Mouse (Mus musculus): Measurements from ENCODE around the gene Mtpn. TPM values are rescaled to one million over a fixed set of nuclear protein-coding genes. Genes with fewer than 3 reads are reported as not detected.

Mtpn gene
- polyA plus RNA-seq, 1 experiment from 2014 or later = 93.1 TPM

DNA sequence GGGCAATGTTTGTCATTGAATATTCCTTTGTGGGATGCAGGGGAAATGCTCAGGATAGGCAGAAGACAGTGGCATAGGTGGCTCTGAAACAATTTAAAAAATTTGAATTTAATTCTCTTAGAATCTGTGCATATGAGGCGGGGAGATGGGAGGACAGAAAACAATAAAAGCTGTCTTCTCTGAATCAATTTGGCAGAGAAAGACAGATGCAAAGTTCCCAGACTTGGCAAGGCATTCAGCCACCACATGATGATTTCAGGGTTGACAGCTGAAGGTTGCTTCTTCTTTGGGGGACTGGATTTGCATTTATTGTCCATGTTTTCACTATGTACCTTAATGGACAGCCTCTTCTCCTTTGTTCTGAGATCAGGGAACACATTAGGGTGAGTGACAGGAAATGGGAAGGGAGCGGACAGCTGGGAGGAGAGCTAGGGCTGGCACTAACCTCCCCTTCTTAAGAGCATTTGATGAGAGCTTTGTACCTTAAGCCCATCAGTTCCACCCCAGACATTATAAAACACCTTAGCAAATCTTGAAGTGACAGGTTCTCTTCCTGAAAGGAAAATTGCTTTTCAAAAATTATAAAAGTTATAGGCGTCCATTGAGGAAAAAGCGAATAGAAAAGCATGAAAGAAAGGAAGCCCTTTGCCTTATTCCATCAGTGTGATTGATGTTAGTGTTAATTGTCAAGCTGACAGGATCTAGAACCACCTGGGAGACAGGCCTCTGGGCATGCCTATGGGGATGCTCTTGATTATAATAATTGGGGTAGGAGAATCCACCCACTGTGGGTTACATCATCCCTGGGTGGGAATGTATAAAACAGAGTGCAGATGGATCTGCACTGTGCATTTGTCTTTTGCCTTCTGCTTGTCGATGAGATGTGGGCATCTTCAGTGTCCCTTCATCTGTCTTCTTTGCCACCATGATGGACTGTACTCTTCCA is 76.0 kb downstream of the Mtpn start:
- Histone ChIP-seq H3K4me2 (no peak overlapping the region), H3K27ac (ENCODE audit: low read depth, low read length) (no peak overlapping the region), H3K27me3 (ENCODE audit: control insufficient read depth, insufficient read depth, low read length) (no peaks in the 10 kb centered on the region), H3K36me3 (ENCODE audit: control insufficient read depth, insufficient read depth, low read length) (no peaks in the 10 kb centered on the region), H3K4me1 (ENCODE audit: control insufficient read depth, insufficient read depth, low read length) (no peaks in the 10 kb centered on the region), H3K9me3 (replicated peaks; ENCODE audit: control insufficient read depth, low read length) (no peaks in the 10 kb centered on the region), H3K4me3 (ENCODE audit: low read depth, low read length) (no peak overlapping the region), H3K9ac (ENCODE audit: low read depth, low read length) (no peak overlapping the region)
- no peak for ATAC-seq (replicated peaks; ENCODE audit: insufficient number of reproducible peaks, low FRiP score, low TSS enrichment)
- WGBS (ENCODE audit: insufficient replicate concordance) = 75% methylated on average over 5 of the region's 5 CpGs

DNA sequence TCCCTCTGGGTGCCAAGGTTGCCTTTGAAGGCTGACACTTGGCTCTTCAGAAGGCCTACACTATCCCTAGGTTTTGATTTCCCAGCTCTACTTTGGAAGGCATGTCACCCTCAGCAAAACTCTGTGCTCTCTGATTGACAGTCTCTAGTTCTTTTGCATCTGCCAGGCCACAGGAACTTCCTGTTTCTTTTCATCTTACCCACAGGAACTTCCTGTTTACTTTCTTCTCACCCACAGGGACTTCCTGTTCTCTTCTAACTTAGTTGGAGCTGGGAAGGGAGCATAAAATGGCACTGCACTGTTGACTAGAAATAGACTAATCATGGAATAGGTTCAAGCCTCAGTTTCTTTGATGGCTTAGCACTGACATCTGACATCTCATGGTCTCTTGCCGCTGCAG is 77.2 kb downstream of the Mtpn start:
- H3K4me3 ChIP-seq (ENCODE audit: low read depth, low read length) = no peak overlapping the region
- no peaks in the 10 kb centered on the region for H3K4me1 ChIP-seq (ENCODE audit: control insufficient read depth, insufficient read depth, low read length)
- H3K9ac ChIP-seq (ENCODE audit: low read depth, low read length) = no peak overlapping the region
- ATAC-seq (replicated peaks; ENCODE audit: insufficient number of reproducible peaks, low FRiP score, low TSS enrichment) = no peak
- H3K36me3 ChIP-seq (ENCODE audit: control insufficient read depth, insufficient read depth, low read length) = no peaks in the 10 kb centered on the region
- no peak overlapping the region for H3K4me2 ChIP-seq
- H3K9me3 ChIP-seq (replicated peaks; ENCODE audit: control insufficient read depth, low read length) = no peaks in the 10 kb centered on the region
- no peaks in the 10 kb centered on the region for H3K27me3 ChIP-seq (ENCODE audit: control insufficient read depth, insufficient read depth, low read length)
- H3K27ac ChIP-seq (ENCODE audit: low read depth, low read length) = no peak overlapping the region
- WGBS (ENCODE audit: insufficient replicate concordance) = 81% methylated on average over 1 of the region's 1 CpGs

Small RNAs within 50 kb of the gene (microRNA-seq; reads per million reads assigned to microRNA genes)
- gene Gm23053 (ENCODE audit: borderline number of aligned reads) = not detected

Other genes with a start within 250 kb of the Mtpn start
- 2.4 and 2.7 TPM in 2 replicates for gene Slc13a4, start 231.8 kb downstream of the Mtpn start, polyA plus RNA-seq (2014; fragmentation: Nextera tagmentation; extraction: Ambion mirVana)
- gene Fam180a, start 213.7 kb downstream of the Mtpn start, polyA plus RNA-seq (2014; fragmentation: Nextera tagmentation; extraction: Ambion mirVana) = 0.16 and 0.31 TPM in 2 replicates